Mouse (Mus musculus): ENCODE data around the gene Frs3. TPM values are rescaled to one million over a fixed set of nuclear protein-coding genes. Genes with fewer than 3 reads are reported as not detected.

Frs3 gene
- polyA plus RNA-seq, 1 experiment = 31.4 TPM

DNA sequence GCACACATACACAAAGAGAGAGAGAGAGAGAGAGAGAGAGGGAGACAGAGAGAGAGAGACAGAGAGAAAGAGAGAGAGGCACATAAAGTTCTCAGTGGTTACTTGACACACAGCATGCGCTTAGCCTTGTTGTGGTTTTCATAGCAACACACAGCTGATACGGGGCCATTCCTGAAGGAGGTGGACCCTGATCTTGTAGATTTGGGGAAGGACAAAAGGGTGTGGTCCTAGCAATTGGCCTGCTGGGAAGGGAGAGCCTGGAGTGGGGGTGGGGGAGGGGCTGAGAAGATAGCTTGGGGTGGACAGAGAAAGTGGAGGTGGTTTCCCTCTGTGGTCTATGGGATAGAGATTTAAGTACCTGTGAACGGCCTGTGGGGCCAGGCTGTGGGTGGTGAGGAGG is 21.2 kb downstream of the Frs3 start:
- H3K4me3 ChIP-seq (ENCODE audit: control insufficient read depth, low read depth, low read length) = no peak overlapping the region
- no peaks in the 10 kb centered on the region for H3K36me3 ChIP-seq (ENCODE audit: control insufficient read depth, insufficient read depth, low read length)
- TF ChIP-seq CTCF (IDR thresholded peaks at IDR 0.05; ENCODE audit: control insufficient read depth, insufficient read depth, insufficient replicate concordance, low read depth, low read length) (no peak), POLR2A (IDR thresholded peaks at IDR 0.05; ENCODE audit: control insufficient read depth, low read depth, low read length) (no peak)
- H3K4me1 ChIP-seq (ENCODE audit: control insufficient read depth, insufficient read depth, low read length) = no peaks in the 10 kb centered on the region; the same call in 1 of the 2 replicates
- no peaks in the 10 kb centered on the region for H3K27me3 ChIP-seq (ENCODE audit: control insufficient read depth, insufficient read depth, low read length)
- no peak overlapping the region for H3K27ac ChIP-seq (ENCODE audit: control insufficient read depth, insufficient read depth, low read depth, low read length)

DNA sequence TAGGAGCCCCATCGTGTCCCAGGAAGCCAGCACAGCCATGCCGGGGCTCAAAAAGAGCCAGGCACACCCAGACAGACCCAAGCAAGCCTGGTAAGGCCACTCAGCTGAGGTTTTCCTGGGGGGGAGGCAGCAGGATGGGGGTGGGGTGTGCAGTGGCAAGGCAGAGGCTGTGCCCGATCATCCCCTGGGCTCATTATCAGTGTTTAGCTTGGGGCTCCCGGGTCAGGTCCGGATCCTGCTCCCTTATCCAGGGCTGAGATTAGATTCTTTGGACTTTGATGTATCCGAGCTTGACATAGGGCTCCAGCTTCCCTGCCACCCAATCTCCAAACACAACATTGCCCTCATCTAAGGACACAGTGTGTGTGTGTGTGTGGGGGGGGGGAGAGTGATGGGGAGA is 23.1 kb downstream of the Frs3 start:
- H3K4me3 ChIP-seq (ENCODE audit: control insufficient read depth, low read depth, low read length) = no peak overlapping the region
- no peaks in the 10 kb centered on the region for H3K36me3 ChIP-seq (ENCODE audit: control insufficient read depth, insufficient read depth, low read length)
- TF ChIP-seq CTCF (IDR thresholded peaks at IDR 0.05; ENCODE audit: control insufficient read depth, insufficient read depth, insufficient replicate concordance, low read depth, low read length) (no peak), POLR2A (IDR thresholded peaks at IDR 0.05; ENCODE audit: control insufficient read depth, low read depth, low read length) (no peak)
- H3K4me1 ChIP-seq (ENCODE audit: control insufficient read depth, insufficient read depth, low read length) = no peaks in the 10 kb centered on the region; the same call in 1 of the 2 replicates
- H3K27ac ChIP-seq (ENCODE audit: control insufficient read depth, insufficient read depth, low read depth, low read length) = no peak overlapping the region
- H3K27me3 ChIP-seq (ENCODE audit: control insufficient read depth, insufficient read depth, low read length) = no peaks in the 10 kb centered on the region

DNA sequence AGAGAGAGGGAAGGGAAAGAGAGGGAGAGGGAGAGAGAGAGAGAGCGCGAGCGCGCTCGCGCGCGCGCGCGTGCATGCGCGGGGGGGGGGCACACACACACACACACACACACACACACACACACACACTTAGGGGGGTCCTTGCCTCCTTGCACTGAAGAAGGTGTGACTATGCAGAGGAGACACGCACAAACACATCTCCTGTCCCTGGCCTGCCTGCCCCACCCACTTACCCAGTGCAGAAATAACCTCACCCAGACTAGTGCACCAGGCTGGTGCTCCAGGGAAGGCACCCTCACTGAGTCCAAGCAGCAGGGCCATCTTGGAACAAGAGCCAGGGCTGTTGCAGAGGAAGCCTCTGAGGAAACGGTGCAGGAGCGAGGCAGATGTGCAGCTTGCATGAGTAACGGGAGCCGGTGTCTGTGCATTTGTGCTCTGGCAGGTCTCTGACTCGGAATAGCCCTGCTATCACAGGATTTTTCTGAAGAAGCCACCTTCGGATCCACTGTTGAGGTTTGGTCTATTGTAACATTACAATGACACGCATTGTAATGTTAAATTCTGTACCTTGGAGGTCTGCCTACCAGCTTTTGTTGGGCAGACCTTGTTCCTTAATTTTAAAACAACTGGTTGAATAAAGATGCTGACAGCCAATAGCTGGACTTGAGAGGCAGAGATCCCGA is 24.2 kb downstream of the Frs3 start:
- Histone ChIP-seq H3K4me1 (ENCODE audit: control insufficient read depth, insufficient read depth, low read length) (no peaks in the 10 kb centered on the region; the same call in 1 of the 2 replicates), H3K27me3 (ENCODE audit: control insufficient read depth, insufficient read depth, low read length) (no peaks in the 10 kb centered on the region), H3K27ac (ENCODE audit: control insufficient read depth, insufficient read depth, low read depth, low read length) (no peak overlapping the region), H3K36me3 (ENCODE audit: control insufficient read depth, insufficient read depth, low read length) (no peaks in the 10 kb centered on the region), H3K4me3 (ENCODE audit: control insufficient read depth, low read depth, low read length) (no peak overlapping the region)
- no peak for TF ChIP-seq CTCF (IDR thresholded peaks at IDR 0.05; ENCODE audit: control insufficient read depth, insufficient read depth, insufficient replicate concordance, low read depth, low read length)
- no peak for TF ChIP-seq POLR2A (IDR thresholded peaks at IDR 0.05; ENCODE audit: control insufficient read depth, low read depth, low read length)

DNA sequence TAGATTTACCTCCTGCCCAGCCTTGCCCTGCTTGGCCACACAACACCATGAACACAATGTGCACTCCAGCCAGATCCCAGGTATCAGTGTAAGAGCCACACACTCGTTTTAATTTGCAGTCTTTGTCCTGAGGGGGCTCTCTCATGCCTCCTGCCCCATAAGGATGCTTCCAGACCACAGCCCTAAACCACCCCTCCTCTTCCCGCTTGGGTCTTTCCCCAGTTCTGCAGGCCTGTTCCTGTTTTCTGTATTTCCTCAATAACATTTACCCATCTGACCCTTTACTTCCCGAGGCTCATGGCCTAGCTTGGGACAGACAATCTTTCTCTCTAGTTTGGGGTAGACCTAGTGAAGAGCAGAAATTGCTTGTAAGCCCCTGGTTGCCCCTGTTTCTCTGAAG is 26.2 kb downstream of the Frs3 start:
- Histone ChIP-seq H3K4me3 (ENCODE audit: control insufficient read depth, low read depth, low read length) (no peak overlapping the region), H3K4me1 (ENCODE audit: control insufficient read depth, insufficient read depth, low read length) (no peaks in the 10 kb centered on the region; the same call in 1 of the 2 replicates), H3K27ac (ENCODE audit: control insufficient read depth, insufficient read depth, low read depth, low read length) (no peak overlapping the region), H3K36me3 (ENCODE audit: control insufficient read depth, insufficient read depth, low read length) (no peaks in the 10 kb centered on the region), H3K27me3 (ENCODE audit: control insufficient read depth, insufficient read depth, low read length) (no peaks in the 10 kb centered on the region)
- TF ChIP-seq POLR2A (IDR thresholded peaks at IDR 0.05; ENCODE audit: control insufficient read depth, low read depth, low read length) (no peak), CTCF (IDR thresholded peaks at IDR 0.05; ENCODE audit: control insufficient read depth, insufficient read depth, insufficient replicate concordance, low read depth, low read length) (no peak)

DNA sequence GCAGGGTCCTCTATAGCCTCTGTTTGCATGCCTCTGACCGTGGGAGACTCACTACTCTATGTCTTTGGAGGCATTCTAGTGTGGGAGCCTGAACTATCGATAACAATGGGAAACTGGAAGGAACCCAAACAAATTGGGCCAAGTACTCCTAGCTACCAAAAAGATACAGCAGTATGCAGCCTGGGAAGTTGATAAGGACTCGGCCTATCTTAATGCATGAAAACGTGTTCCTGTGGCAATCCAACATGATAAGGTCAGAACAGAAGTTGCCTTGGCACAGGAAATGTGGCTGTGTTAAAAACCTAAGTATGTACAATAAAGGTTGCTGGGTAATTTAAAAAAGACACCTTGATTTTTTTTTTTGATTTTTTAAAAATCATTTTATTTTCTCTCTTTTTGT is 32.4 kb downstream of the Frs3 start:
- TF ChIP-seq CTCF (IDR thresholded peaks at IDR 0.05; ENCODE audit: control insufficient read depth, insufficient read depth, insufficient replicate concordance, low read depth, low read length) = no peak
- TF ChIP-seq POLR2A (IDR thresholded peaks at IDR 0.05; ENCODE audit: control insufficient read depth, low read depth, low read length) = no peak
- Histone ChIP-seq H3K4me3 (ENCODE audit: control insufficient read depth, low read depth, low read length) (no peak overlapping the region), H3K27ac (ENCODE audit: control insufficient read depth, insufficient read depth, low read depth, low read length) (no peak overlapping the region)

DNA sequence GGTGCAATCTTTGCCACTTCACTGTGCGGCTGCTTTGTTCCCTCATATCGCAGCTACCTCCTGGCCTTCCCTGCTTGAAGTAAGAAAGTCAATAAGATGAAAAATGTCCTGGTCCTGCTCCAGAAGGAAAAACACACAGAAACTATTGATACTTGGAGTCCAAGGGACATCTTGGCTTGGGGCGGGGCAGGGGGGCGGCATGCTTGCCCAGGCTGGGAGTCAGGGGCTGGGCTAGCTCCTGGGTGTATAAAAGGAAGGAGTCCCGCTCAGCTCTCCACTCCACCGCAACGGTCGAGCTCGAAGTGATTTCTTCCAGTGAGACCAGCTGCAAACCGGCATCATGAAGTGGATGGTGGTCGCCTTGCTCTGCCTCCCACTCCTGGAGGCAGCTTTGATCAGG is 37.7 kb downstream of the Frs3 start, which contains the start of gene Pgc:
TSS of gene Pgc (plus strand) at position 277 of the 400 bp plus-strand sequence.
- Histone ChIP-seq H3K4me1 (ENCODE audit: control insufficient read depth, insufficient read depth, low read length) (no peaks in the 10 kb centered on the region), H3K27me3 (ENCODE audit: control insufficient read depth, insufficient read depth, low read length) (no peaks in the 10 kb centered on the region), H3K4me3 (ENCODE audit: control insufficient read depth, low read depth, low read length) (no peak within 1 kb of the TSS), H3K36me3 (ENCODE audit: control insufficient read depth, insufficient read depth, low read length) (no peaks in the 10 kb centered on the region), H3K27ac (ENCODE audit: control insufficient read depth, insufficient read depth, low read depth, low read length) (no peak within 1 kb of the TSS)
- TF ChIP-seq POLR2A (IDR thresholded peaks at IDR 0.05; ENCODE audit: control insufficient read depth, low read depth, low read length) (no peak), CTCF (IDR thresholded peaks at IDR 0.05; ENCODE audit: control insufficient read depth, insufficient read depth, insufficient replicate concordance, low read depth, low read length) (no peak)

More for the DNA sequence above, 32.4 kb downstream of the Frs3 start:
- H3K4me1 ChIP-seq (ENCODE audit: control insufficient read depth, insufficient read depth, low read length) = 0 out of 2 replicates have a peak, but pooled peaks cover 2% of the 10 kb centered on the region
- H3K36me3 ChIP-seq (ENCODE audit: control insufficient read depth, insufficient read depth, low read length) = no peaks in the 10 kb centered on the region
- H3K27me3 ChIP-seq (ENCODE audit: control insufficient read depth, insufficient read depth, low read length) = no peaks in the 10 kb centered on the region

DNA sequence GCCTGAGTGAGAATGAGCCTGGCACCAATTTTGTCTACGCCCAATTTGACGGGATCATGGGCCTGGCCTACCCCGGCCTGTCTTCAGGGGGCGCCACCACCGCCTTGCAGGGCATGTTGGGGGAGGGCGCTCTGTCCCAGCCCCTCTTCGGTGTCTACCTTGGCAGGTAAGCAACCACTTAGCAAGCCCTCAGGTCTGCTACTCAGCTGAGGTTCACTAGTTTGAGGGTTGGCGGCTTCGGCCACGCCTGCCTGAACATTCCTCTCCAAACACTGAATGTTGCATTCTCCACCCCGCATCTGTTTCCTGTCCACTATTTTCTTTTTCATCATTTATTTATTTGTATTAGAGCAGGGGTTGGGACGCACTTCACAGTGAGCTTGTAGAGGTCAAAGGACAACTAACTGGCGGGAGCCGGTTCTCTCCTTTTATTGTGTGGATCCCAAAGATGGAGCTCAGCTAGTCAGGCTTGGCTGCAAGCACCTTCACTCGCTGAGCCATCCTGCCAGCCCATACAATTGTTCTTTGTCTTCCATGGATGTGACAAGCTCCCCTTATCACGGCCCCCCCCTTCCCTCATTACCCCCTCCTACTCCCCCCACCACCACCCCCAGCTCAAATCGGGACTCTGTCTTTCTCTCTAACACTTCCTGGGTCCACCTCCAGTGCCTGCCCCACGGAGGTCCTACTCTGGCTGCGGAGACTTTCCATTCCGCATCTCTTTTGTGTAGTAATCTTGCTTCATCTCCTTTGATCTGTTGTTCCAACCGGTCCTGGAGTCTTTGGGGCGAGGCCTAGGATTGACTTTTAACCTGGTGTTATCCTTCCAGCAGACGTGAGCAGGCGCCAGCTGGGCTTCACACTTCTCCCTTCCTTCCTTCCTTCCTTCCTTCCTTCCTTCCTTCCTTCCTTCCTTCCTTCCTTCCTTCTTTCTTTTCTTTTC is 42.1 kb downstream of the Frs3 start:
- Histone ChIP-seq H3K36me3 (ENCODE audit: control insufficient read depth, insufficient read depth, low read length) (no peaks in the 10 kb centered on the region), H3K27me3 (ENCODE audit: control insufficient read depth, insufficient read depth, low read length) (no peaks in the 10 kb centered on the region), H3K4me3 (ENCODE audit: control insufficient read depth, low read depth, low read length) (no peak overlapping the region), H3K27ac (ENCODE audit: control insufficient read depth, insufficient read depth, low read depth, low read length) (no peak overlapping the region), H3K4me1 (ENCODE audit: control insufficient read depth, insufficient read depth, low read length) (no peaks in the 10 kb centered on the region)
- TF ChIP-seq POLR2A (IDR thresholded peaks at IDR 0.05; ENCODE audit: control insufficient read depth, low read depth, low read length) (no peak), CTCF (IDR thresholded peaks at IDR 0.05; ENCODE audit: control insufficient read depth, insufficient read depth, insufficient replicate concordance, low read depth, low read length) (no peak)

Measured in testis, adult 2 months (tissue).